Comparison of ENCODE assay signal across 8 mouse cellular contexts in the genomic region with DNA sequence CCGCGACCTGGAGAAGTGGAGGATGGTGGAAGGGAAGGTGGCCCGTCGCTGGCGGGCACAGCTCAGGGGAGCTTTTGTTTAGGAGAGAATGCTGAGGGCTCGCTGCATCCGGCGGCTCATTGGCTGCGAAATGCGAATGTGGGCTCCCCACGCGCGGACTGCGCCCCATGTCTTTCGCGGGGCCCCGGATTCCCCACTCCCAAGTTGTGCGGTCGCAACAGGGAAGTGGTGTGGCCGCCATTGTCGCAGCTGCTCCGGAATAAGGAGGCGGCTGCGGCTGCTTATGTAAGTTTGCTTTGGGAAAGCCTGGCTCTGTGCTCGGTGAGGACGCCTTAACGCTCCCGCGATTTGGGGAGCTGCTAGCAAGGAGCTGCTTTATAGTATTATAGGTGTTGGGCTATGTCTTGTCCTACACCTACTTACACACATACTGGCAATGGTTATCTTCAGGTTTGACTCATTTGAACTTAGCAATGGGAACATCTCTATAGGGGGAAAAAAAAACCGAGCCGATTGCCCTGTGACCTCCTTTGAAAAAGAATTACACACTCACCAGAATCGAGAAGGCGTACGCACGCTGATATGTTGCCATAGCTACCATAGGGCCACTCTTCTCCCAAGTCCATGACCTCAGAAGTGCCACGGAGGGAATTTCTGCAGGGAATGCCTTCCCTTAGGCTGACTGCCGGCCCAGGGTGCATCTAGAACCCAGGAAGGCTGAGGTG. TPM values are rescaled to one million over a fixed set of nuclear protein-coding genes. Genes with fewer than 3 reads are reported as not detected.
A peak's percentile ranks its signal among the peaks of the same experiment; 100 is the strongest.
DNase-seq lines count a peak whose midpoint lies in the region; ATAC-seq and TF ChIP-seq lines count a peak whose summit lies in the region.

No protein-coding gene starts in this region.

- peak overlapping the region; percentile 68 for H3K4me2 ChIP-seq in embryonic facial prominence, embryonic 15.5 days (replicated peaks)
- H3K4me2 ChIP-seq in kidney, embryonic 14.5 days (replicated peaks; ENCODE audit: low read depth, low read length): peak overlapping the region; percentile 74
- H3K4me2 ChIP-seq in limb, embryonic 15.5 days: peak overlapping the region; percentile 67
- H3K4me2 ChIP-seq in midbrain, embryonic 16.5 days (ENCODE audit: low read length): peak overlapping the region; percentile 99
- H3K4me2 ChIP-seq in stomach, embryonic 14.5 days (replicated peaks; ENCODE audit: low read depth, low read length): peak overlapping the region; percentile 84

- H3K79me2 ChIP-seq in C2C12 (ENCODE audit: control insufficient read depth, insufficient read depth): peaks cover 31% of the 10 kb centered on the region

- H3K9me3 ChIP-seq in embryonic facial prominence, embryonic 15.5 days (replicated peaks): no peaks in the 10 kb centered on the region
- no peaks in the 10 kb centered on the region for H3K9me3 ChIP-seq in heart, embryonic 10.5 days
- no peaks in the 10 kb centered on the region for H3K9me3 ChIP-seq in kidney, embryonic 14.5 days (ENCODE audit: control insufficient read depth, low read length)
- H3K9me3 ChIP-seq in limb, embryonic 15.5 days: no peaks in the 10 kb centered on the region
- H3K9me3 ChIP-seq in midbrain, embryonic 16.5 days (replicated peaks; ENCODE audit: control insufficient read depth, low read length, poor library complexity, severe bottlenecking): no peaks in the 10 kb centered on the region
- H3K9me3 ChIP-seq in stomach, embryonic 14.5 days (ENCODE audit: control insufficient read depth, low read depth, low read length): no peaks in the 10 kb centered on the region

- peak overlapping the region; percentile 69 for H3K4me3 ChIP-seq in C2C12 (ENCODE audit: insufficient read depth, poor library complexity, severe bottlenecking)
- peak overlapping the region; percentile 98 for H3K4me3 ChIP-seq in bone marrow macrophage, adult 2 months (ENCODE audit: insufficient read depth, low read length)
- H3K4me3 ChIP-seq in embryonic facial prominence, embryonic 15.5 days (replicated peaks): peak overlapping the region; percentile 79
- H3K4me3 ChIP-seq in heart, embryonic 10.5 days: peak overlapping the region; percentile 94
- peak overlapping the region; percentile 85 for H3K4me3 ChIP-seq in kidney, embryonic 14.5 days (ENCODE audit: low read length)
- peak overlapping the region; percentile 76 for H3K4me3 ChIP-seq in limb, embryonic 15.5 days
- peak overlapping the region; percentile 90 for H3K4me3 ChIP-seq in midbrain, embryonic 16.5 days (ENCODE audit: low read depth, low read length)
- peak overlapping the region; percentile 69 for H3K4me3 ChIP-seq in stomach, embryonic 14.5 days (ENCODE audit: low read depth, low read length)

- H3K36me3 ChIP-seq in C2C12 (ENCODE audit: control insufficient read depth, insufficient read depth): peaks cover 29% of the 10 kb centered on the region
- H3K36me3 ChIP-seq in embryonic facial prominence, embryonic 15.5 days: peaks cover 18% of the 10 kb centered on the region
- H3K36me3 ChIP-seq in heart, embryonic 10.5 days: peaks cover 22% of the 10 kb centered on the region
- H3K36me3 ChIP-seq in kidney, embryonic 14.5 days (ENCODE audit: control insufficient read depth, insufficient read depth, low read length): peaks cover 23% of the 10 kb centered on the region
- H3K36me3 ChIP-seq in limb, embryonic 15.5 days: peaks cover 17% of the 10 kb centered on the region
- H3K36me3 ChIP-seq in midbrain, embryonic 16.5 days (ENCODE audit: control insufficient read depth, insufficient read depth, low read length): peaks cover 11% of the 10 kb centered on the region
- peaks cover 11% of the 10 kb centered on the region for H3K36me3 ChIP-seq in stomach, embryonic 14.5 days (ENCODE audit: control insufficient read depth, insufficient read depth, low read length)

- H3K4me1 ChIP-seq in bone marrow macrophage, adult 2 months (ENCODE audit: control insufficient read depth, insufficient read depth, low read length): peaks cover 4% of the 10 kb centered on the region; the same call in 1 of the 2 replicates
- H3K4me1 ChIP-seq in embryonic facial prominence, embryonic 15.5 days: peaks cover 19% of the 10 kb centered on the region
- H3K4me1 ChIP-seq in heart, embryonic 10.5 days: peaks cover 8% of the 10 kb centered on the region
- peaks cover 10% of the 10 kb centered on the region; the same call in 1 of the 2 replicates for H3K4me1 ChIP-seq in kidney, embryonic 14.5 days (ENCODE audit: control insufficient read depth, insufficient read depth, low read length)
- H3K4me1 ChIP-seq in limb, embryonic 15.5 days: peaks cover 14% of the 10 kb centered on the region
- peaks cover 17% of the 10 kb centered on the region for H3K4me1 ChIP-seq in midbrain, embryonic 16.5 days (ENCODE audit: control insufficient read depth, insufficient read depth, low read length)
- peaks cover 10% of the 10 kb centered on the region for H3K4me1 ChIP-seq in stomach, embryonic 14.5 days (ENCODE audit: control insufficient read depth, insufficient read depth, low read length)

- TF ChIP-seq POLR2A in bone marrow macrophage, adult 2 months (IDR thresholded peaks at IDR 0.05; ENCODE audit: borderline replicate concordance, low read depth, low read length): no peak

- peak overlapping the region; percentile 85 for H3K9ac ChIP-seq in embryonic facial prominence, embryonic 15.5 days
- peak overlapping the region; percentile 97 for H3K9ac ChIP-seq in kidney, embryonic 14.5 days (ENCODE audit: low read depth, low read length)
- H3K9ac ChIP-seq in limb, embryonic 15.5 days: peak overlapping the region; percentile 85
- H3K9ac ChIP-seq in midbrain, embryonic 16.5 days (ENCODE audit: low read depth, low read length): peak overlapping the region; percentile 92
- H3K9ac ChIP-seq in stomach, embryonic 14.5 days (replicated peaks; ENCODE audit: low read depth, low read length): peak overlapping the region; percentile 90

- DNase-seq in heart, embryonic 10.5 days (ENCODE audit: low spot score): peak; percentile 80

- no peak for ATAC-seq in embryonic facial prominence, embryonic 15.5 days (ENCODE audit: insufficient number of reproducible peaks, low FRiP score, low TSS enrichment, low read depth)
- peak; percentile 1; the same call in 1 of the 2 replicates for ATAC-seq in kidney, embryonic 14.5 days (ENCODE audit: low FRiP score, low TSS enrichment)
- ATAC-seq in limb, embryonic 15.5 days (ENCODE audit: insufficient number of reproducible peaks, low FRiP score, low TSS enrichment, low read depth): no peak
- ATAC-seq in midbrain, embryonic 16.5 days: peak; percentile 7
- no peak for ATAC-seq in stomach, embryonic 14.5 days (ENCODE audit: insufficient number of reproducible peaks, insufficient read depth, low FRiP score, low read depth)

- H3K27ac ChIP-seq in bone marrow macrophage, adult 2 months (ENCODE audit: insufficient read depth, low read depth, low read length): peak overlapping the region; percentile 96
- H3K27ac ChIP-seq in embryonic facial prominence, embryonic 15.5 days (replicated peaks): peak overlapping the region; percentile 100
- H3K27ac ChIP-seq in heart, embryonic 10.5 days: peak overlapping the region; percentile 100
- H3K27ac ChIP-seq in kidney, embryonic 14.5 days (ENCODE audit: low read depth, low read length): peak overlapping the region; percentile 100
- peak overlapping the region; percentile 100 for H3K27ac ChIP-seq in limb, embryonic 15.5 days
- H3K27ac ChIP-seq in midbrain, embryonic 16.5 days (ENCODE audit: low read length): peak overlapping the region; percentile 100
- H3K27ac ChIP-seq in stomach, embryonic 14.5 days (ENCODE audit: low read length): peak overlapping the region; percentile 100

- peak overlapping the region; percentile 86 for H3ac ChIP-seq in C2C12 (ENCODE audit: control insufficient read depth, insufficient read length, low read depth)

- H3K27me3 ChIP-seq in C2C12 (ENCODE audit: control insufficient read depth, insufficient read depth, insufficient read length): no peaks in the 10 kb centered on the region
- H3K27me3 ChIP-seq in embryonic facial prominence, embryonic 15.5 days: no peaks in the 10 kb centered on the region
- H3K27me3 ChIP-seq in heart, embryonic 10.5 days (ENCODE audit: insufficient read depth, poor library complexity, severe bottlenecking): no peaks in the 10 kb centered on the region
- no peaks in the 10 kb centered on the region for H3K27me3 ChIP-seq in kidney, embryonic 14.5 days (ENCODE audit: control insufficient read depth, insufficient read depth, low read length)
- no peaks in the 10 kb centered on the region for H3K27me3 ChIP-seq in limb, embryonic 15.5 days
- H3K27me3 ChIP-seq in midbrain, embryonic 16.5 days (ENCODE audit: control insufficient read depth, insufficient read depth, low read depth, low read length): no peaks in the 10 kb centered on the region
- H3K27me3 ChIP-seq in stomach, embryonic 14.5 days (ENCODE audit: control insufficient read depth, insufficient read depth, low read length): no peaks in the 10 kb centered on the region

- no peak for TF ChIP-seq CTCF in C2C12 (IDR thresholded peaks at IDR 0.05; ENCODE audit: control insufficient read depth, insufficient read depth, insufficient read length)
- no peak for TF ChIP-seq CTCF in bone marrow macrophage, adult 2 months (IDR thresholded peaks at IDR 0.05; ENCODE audit: low read depth, low read length)

- peaks cover 25% of the 10 kb centered on the region for H3K79me3 ChIP-seq in C2C12 (ENCODE audit: low read depth)

- under 1% methylated on average over 37 of the region's 37 CpGs for WGBS in embryonic facial prominence, embryonic 15.5 days
- under 1% methylated on average over 37 of the region's 37 CpGs for WGBS in heart, embryonic 10.5 days
- under 1% methylated on average over 35 of the region's 37 CpGs for WGBS in kidney, embryonic 14.5 days
- WGBS in limb, embryonic 15.5 days: under 1% methylated on average over 37 of the region's 37 CpGs
- WGBS in midbrain, embryonic 16.5 days: under 1% methylated on average over 36 of the region's 37 CpGs
- under 1% methylated on average over 35 of the region's 37 CpGs for WGBS in stomach, embryonic 14.5 days

RNA-seq across cellular contexts. Expression of gene Zbtb14, which starts 1.3 kb away (rescaled TPM):
- 5.6 TPM for polyA plus RNA-seq in C2C12 (2012; fragmentation: generic; extraction: Trizol)
- 12.7 and 14.1 TPM in 2 replicates for polyA plus RNA-seq in bone marrow macrophage, adult 2 months (2012; ENCODE audit: insufficient read depth, insufficient read length, missing spikeins)
- 20.0 and 21.0 TPM in 2 replicates for polyA plus RNA-seq in embryonic facial prominence, embryonic 15.5 days (2015; fragmentation: Nextera tagmentation; extraction: Ambion mirVana)
- 16.9 and 17.7 TPM in 2 replicates for polyA plus RNA-seq in heart, embryonic 10.5 days (2016; fragmentation: Nextera tagmentation; extraction: Ambion mirVana)
- 13.9 and 25.6 TPM in 2 replicates for polyA plus RNA-seq in kidney, embryonic 14.5 days (2014; fragmentation: Nextera tagmentation; extraction: Ambion mirVana)
- 17.8 and 19.8 TPM in 2 replicates for polyA plus RNA-seq in limb, embryonic 15.5 days (2015; fragmentation: Nextera tagmentation; extraction: Ambion mirVana)
- 32.2 and 34.9 TPM in 2 replicates for polyA plus RNA-seq in midbrain, embryonic 16.5 days (2015; fragmentation: Nextera tagmentation; extraction: Ambion mirVana)
- 19.8 and 20.0 TPM in 2 replicates for polyA plus RNA-seq in stomach, embryonic 14.5 days (2014; fragmentation: Nextera tagmentation; extraction: Ambion mirVana)

RNA-seq across cellular contexts. Expression of gene Akain1, which starts 55.0 kb away (rescaled TPM):
- polyA plus RNA-seq in C2C12 (2012; fragmentation: generic; extraction: Trizol): not detected
- not detected in 2 replicates for polyA plus RNA-seq in bone marrow macrophage, adult 2 months (2012; ENCODE audit: insufficient read depth, insufficient read length, missing spikeins)
- polyA plus RNA-seq in embryonic facial prominence, embryonic 15.5 days (2015; fragmentation: Nextera tagmentation; extraction: Ambion mirVana): not detected in 2 replicates
- polyA plus RNA-seq in heart, embryonic 10.5 days (2016; fragmentation: Nextera tagmentation; extraction: Ambion mirVana): 0.11 TPM in 1 of 2 replicates, not detected in the other
- not detected in 2 replicates for polyA plus RNA-seq in kidney, embryonic 14.5 days (2014; fragmentation: Nextera tagmentation; extraction: Ambion mirVana)
- not detected in 2 replicates for polyA plus RNA-seq in limb, embryonic 15.5 days (2015; fragmentation: Nextera tagmentation; extraction: Ambion mirVana)
- polyA plus RNA-seq in midbrain, embryonic 16.5 days (2015; fragmentation: Nextera tagmentation; extraction: Ambion mirVana): 0.40 and 0.75 TPM in 2 replicates
- polyA plus RNA-seq in stomach, embryonic 14.5 days (2014; fragmentation: Nextera tagmentation; extraction: Ambion mirVana): not detected in 2 replicates

Comparison
In these comparisons a context has a peak if more than half of its experiments do, and no peak if none do; other contexts are left out.
1. ATAC-seq: peak in kidney, embryonic 14.5 days (single experiment) and midbrain, embryonic 16.5 days (single experiment); none in embryonic facial prominence, embryonic 15.5 days (single experiment), limb, embryonic 15.5 days (single experiment) and stomach, embryonic 14.5 days (single experiment).
2. Peak in every context shown above with its lines, with median percentiles within 50 percentile points of each other: H3K4me3 ChIP-seq, H3K27ac ChIP-seq, H3K4me2 ChIP-seq and H3K9ac ChIP-seq.